Mouse (Mus musculus): ENCODE data around the gene Poglut1. TPM values are rescaled to one million over a fixed set of nuclear protein-coding genes. Genes with fewer than 3 reads are reported as not detected.

Poglut1 gene
- polyA plus RNA-seq, 1 experiment from 2014 or later, result 69.8 TPM

DNA sequence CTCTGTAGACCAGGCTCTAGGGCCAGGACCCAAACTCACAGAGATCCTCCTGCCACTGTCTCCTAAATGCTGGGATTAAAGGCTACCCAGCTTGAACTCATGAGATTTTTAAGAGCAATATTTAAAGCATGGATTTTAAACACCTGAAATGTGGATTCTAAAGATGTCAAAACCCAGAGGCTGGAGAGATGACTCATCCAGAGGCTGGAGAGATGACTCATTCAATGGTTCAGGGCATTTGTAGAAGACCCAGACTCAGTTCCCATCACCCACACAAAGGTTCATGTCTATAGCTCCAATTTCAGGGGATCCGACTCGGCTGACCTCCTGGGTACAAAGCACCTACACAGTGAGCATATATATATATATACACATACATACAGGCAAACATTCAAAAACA, 30.9 kb downstream of the Poglut1 start:
- DNase-seq (ENCODE audit: low spot score), result no peak
- Histone ChIP-seq H3K4me2 (replicated peaks; ENCODE audit: low read depth, low read length) (no peak overlapping the region), H3K36me3 (ENCODE audit: control insufficient read depth, insufficient read depth, low read length) (no peaks in the 10 kb centered on the region), H3K4me3 (ENCODE audit: low read depth, low read length) (no peak overlapping the region), H3K27me3 (ENCODE audit: control insufficient read depth, insufficient read depth, low read length) (no peaks in the 10 kb centered on the region), H3K27ac (ENCODE audit: low read depth, low read length) (no peak overlapping the region), H3K4me1 (replicated peaks; ENCODE audit: control insufficient read depth, insufficient read depth, low read length) (no peaks in the 10 kb centered on the region; the same call in 1 of the 2 replicates), H3K9ac (ENCODE audit: low read depth, low read length) (no peak overlapping the region), H3K9me3 (ENCODE audit: control insufficient read depth, low read length) (no peaks in the 10 kb centered on the region)
- WGBS, result 96% methylated on average over 2 of the region's 2 CpGs
- no peak for ATAC-seq (ENCODE audit: low FRiP score)

GRCm38 (mm10) chr16:38510846-38511245, 39.2 kb downstream of the Poglut1 start:
- H3K27me3 ChIP-seq (ENCODE audit: control insufficient read depth, insufficient read depth, low read length), result no peaks in the 10 kb centered on the region
- H3K4me1 ChIP-seq (replicated peaks; ENCODE audit: control insufficient read depth, insufficient read depth, low read length), result no peaks in the 10 kb centered on the region
- no peaks in the 10 kb centered on the region for H3K9me3 ChIP-seq (ENCODE audit: control insufficient read depth, low read length)
- H3K4me2 ChIP-seq (replicated peaks; ENCODE audit: low read depth, low read length), result no peak overlapping the region
- no peak overlapping the region for H3K9ac ChIP-seq (ENCODE audit: low read depth, low read length)
- H3K4me3 ChIP-seq (ENCODE audit: low read depth, low read length), result no peak overlapping the region
- peaks cover 5% of the 10 kb centered on the region for H3K36me3 ChIP-seq (ENCODE audit: control insufficient read depth, insufficient read depth, low read length)
- no peak overlapping the region for H3K27ac ChIP-seq (ENCODE audit: low read depth, low read length)
- 99% methylated on average over 2 of the region's 2 CpGs for WGBS
- ATAC-seq (ENCODE audit: low FRiP score), result no peak
- no peak for DNase-seq (ENCODE audit: low spot score)

- no peaks in the 10 kb centered on the region for H3K27me3 ChIP-seq (ENCODE audit: control insufficient read depth, insufficient read depth, low read length)
- H3K9ac ChIP-seq (ENCODE audit: low read depth, low read length), result no peak overlapping the region
- H3K9me3 ChIP-seq (ENCODE audit: control insufficient read depth, low read length), result no peaks in the 10 kb centered on the region
- no peaks in the 10 kb centered on the region for H3K4me1 ChIP-seq (replicated peaks; ENCODE audit: control insufficient read depth, insufficient read depth, low read length)
- no peak overlapping the region for H3K27ac ChIP-seq (ENCODE audit: low read depth, low read length)
- H3K36me3 ChIP-seq (ENCODE audit: control insufficient read depth, insufficient read depth, low read length), result peaks cover 10% of the 10 kb centered on the region
- WGBS, result 75% methylated on average over 4 of the region's 4 CpGs
- H3K4me2 ChIP-seq (replicated peaks; ENCODE audit: low read depth, low read length), result no peak overlapping the region
- H3K4me3 ChIP-seq (ENCODE audit: low read depth, low read length), result no peak overlapping the region
- peak; percentile 67; the same call in 1 of the 2 replicates for ATAC-seq (ENCODE audit: low FRiP score)
- peak; percentile 78 for DNase-seq (ENCODE audit: low spot score)
These were observed 43.9 kb downstream of the Poglut1 start for GRCm38 (mm10) chr16:38506041-38506634.

- ATAC-seq (ENCODE audit: low FRiP score), result no peak
- whole genome bisulfite sequencing, result 89% methylated on average over 4 of the region's 4 CpGs
- peaks cover 10% of the 10 kb centered on the region for H3K36me3 ChIP-seq (ENCODE audit: control insufficient read depth, insufficient read depth, low read length)
These were observed 46.5 kb downstream of the Poglut1 start for GRCm38 (mm10) chr16:38503528-38503927.

DNA sequence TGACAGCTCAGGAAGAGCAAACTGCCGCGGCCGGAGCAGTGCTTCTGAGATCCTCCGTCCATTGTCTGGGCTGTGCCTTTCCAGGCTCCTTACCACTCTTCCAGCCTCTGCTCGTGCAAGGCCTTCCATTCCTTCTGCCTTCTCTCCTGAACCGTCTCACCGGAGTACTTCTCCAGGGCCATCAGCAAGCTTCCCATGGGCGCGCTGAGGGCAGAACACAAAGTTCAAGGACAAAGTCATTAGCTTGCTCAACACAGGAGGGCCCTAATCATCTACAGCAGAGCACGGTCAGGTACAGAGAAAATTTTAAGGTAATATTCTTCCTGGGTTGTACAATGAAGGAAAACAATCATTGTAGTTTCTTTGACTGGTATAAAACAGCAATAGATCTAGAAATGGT, 47.6 kb downstream of the Poglut1 start:
- Histone ChIP-seq H3K4me2 (replicated peaks; ENCODE audit: low read depth, low read length) (no peak overlapping the region), H3K9ac (ENCODE audit: low read depth, low read length) (no peak overlapping the region), H3K9me3 (ENCODE audit: control insufficient read depth, low read length) (no peaks in the 10 kb centered on the region), H3K4me1 (replicated peaks; ENCODE audit: control insufficient read depth, insufficient read depth, low read length) (no peaks in the 10 kb centered on the region), H3K4me3 (ENCODE audit: low read depth, low read length) (no peak overlapping the region), H3K27me3 (ENCODE audit: control insufficient read depth, insufficient read depth, low read length) (no peaks in the 10 kb centered on the region), H3K36me3 (ENCODE audit: control insufficient read depth, insufficient read depth, low read length) (peaks cover 8% of the 10 kb centered on the region; the same call in 1 of the 2 replicates), H3K27ac (ENCODE audit: low read depth, low read length) (no peak overlapping the region)
- ATAC-seq (ENCODE audit: low FRiP score), result no peak
- no peak for DNase-seq (ENCODE audit: low spot score)
- WGBS, result 92% methylated on average over 10 of the region's 10 CpGs

More at GRCm38 (mm10) chr16:38503528-38503927, 46.5 kb downstream of the Poglut1 start:
- Histone ChIP-seq H3K27me3 (ENCODE audit: control insufficient read depth, insufficient read depth, low read length) (no peaks in the 10 kb centered on the region), H3K27ac (ENCODE audit: low read depth, low read length) (no peak overlapping the region), H3K4me1 (replicated peaks; ENCODE audit: control insufficient read depth, insufficient read depth, low read length) (no peaks in the 10 kb centered on the region), H3K9ac (ENCODE audit: low read depth, low read length) (no peak overlapping the region), H3K9me3 (ENCODE audit: control insufficient read depth, low read length) (no peaks in the 10 kb centered on the region), H3K4me3 (ENCODE audit: low read depth, low read length) (no peak overlapping the region), H3K4me2 (replicated peaks; ENCODE audit: low read depth, low read length) (no peak overlapping the region)
- no peak for DNase-seq (ENCODE audit: low spot score)

GRCm38 (mm10) chr16:38496604-38497140, 53.4 kb downstream of the Poglut1 start:
- Histone ChIP-seq H3K27ac (ENCODE audit: low read depth, low read length) (no peak overlapping the region), H3K27me3 (ENCODE audit: control insufficient read depth, insufficient read depth, low read length) (no peaks in the 10 kb centered on the region), H3K4me3 (ENCODE audit: low read depth, low read length) (no peak overlapping the region), H3K36me3 (ENCODE audit: control insufficient read depth, insufficient read depth, low read length) (no peaks in the 10 kb centered on the region), H3K4me2 (replicated peaks; ENCODE audit: low read depth, low read length) (no peak overlapping the region), H3K9me3 (ENCODE audit: control insufficient read depth, low read length) (no peaks in the 10 kb centered on the region), H3K4me1 (replicated peaks; ENCODE audit: control insufficient read depth, insufficient read depth, low read length) (no peaks in the 10 kb centered on the region), H3K9ac (ENCODE audit: low read depth, low read length) (no peak overlapping the region)
- WGBS, result 88% methylated on average over 7 of the region's 7 CpGs
- DNase-seq (ENCODE audit: low spot score) (no peak), ATAC-seq (ENCODE audit: low FRiP score) (no peak)

DNA sequence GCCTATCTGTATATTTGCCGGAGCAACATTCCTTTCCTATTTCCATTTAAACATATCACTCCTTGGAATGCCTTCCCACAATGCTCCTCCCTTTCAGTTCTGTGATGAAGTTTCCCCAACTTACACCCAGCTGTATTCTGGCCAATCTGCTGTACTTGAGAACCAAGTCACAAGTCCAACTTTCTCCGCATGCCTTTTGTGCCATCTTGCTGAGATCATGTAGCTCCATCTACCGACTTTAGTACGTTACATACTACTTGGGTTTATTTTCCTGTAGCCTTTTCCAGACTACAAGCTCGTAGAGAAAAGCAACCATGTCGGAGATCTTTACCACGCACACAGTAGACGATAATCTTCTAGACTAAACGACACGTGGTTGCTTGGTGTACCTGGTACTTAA, 56.2 kb downstream of the Poglut1 start:
- Histone ChIP-seq H3K4me1 (replicated peaks; ENCODE audit: control insufficient read depth, insufficient read depth, low read length) (no peaks in the 10 kb centered on the region), H3K9ac (ENCODE audit: low read depth, low read length) (no peak overlapping the region), H3K9me3 (ENCODE audit: control insufficient read depth, low read length) (no peaks in the 10 kb centered on the region), H3K36me3 (ENCODE audit: control insufficient read depth, insufficient read depth, low read length) (no peaks in the 10 kb centered on the region), H3K27me3 (ENCODE audit: control insufficient read depth, insufficient read depth, low read length) (no peaks in the 10 kb centered on the region), H3K4me3 (ENCODE audit: low read depth, low read length) (no peak overlapping the region), H3K27ac (ENCODE audit: low read depth, low read length) (no peak overlapping the region), H3K4me2 (replicated peaks; ENCODE audit: low read depth, low read length) (no peak overlapping the region)
- DNase-seq (ENCODE audit: low spot score) (no peak), ATAC-seq (ENCODE audit: low FRiP score) (no peak)
- 89% methylated on average over 10 of the region's 10 CpGs for WGBS

DNA sequence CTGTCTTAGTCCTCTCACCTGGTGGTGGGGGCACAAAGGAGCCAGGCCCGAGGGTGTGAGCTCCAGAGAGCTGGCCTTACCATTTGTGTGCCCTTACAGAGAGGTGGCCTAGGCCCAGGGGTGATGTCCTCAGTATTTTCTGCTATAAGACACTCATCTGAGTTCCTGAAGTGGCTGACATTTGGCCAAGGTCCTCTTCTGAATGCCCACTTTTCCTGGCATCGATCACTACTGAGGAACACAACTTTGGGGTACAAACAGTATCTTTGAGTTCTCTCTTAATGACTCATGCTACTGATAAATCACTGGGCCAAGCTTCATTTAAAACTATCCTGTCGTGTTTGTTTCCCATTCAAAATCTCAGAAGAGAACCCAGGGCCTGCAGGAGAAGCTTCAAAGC, 57.5 kb downstream of the Poglut1 start:
- H3K36me3 ChIP-seq (ENCODE audit: control insufficient read depth, insufficient read depth, low read length), result no peaks in the 10 kb centered on the region
- no peak overlapping the region for H3K27ac ChIP-seq (ENCODE audit: low read depth, low read length)
- no peaks in the 10 kb centered on the region for H3K9me3 ChIP-seq (ENCODE audit: control insufficient read depth, low read length)
- H3K4me3 ChIP-seq (ENCODE audit: low read depth, low read length), result no peak overlapping the region
- WGBS, result 88% methylated on average over 3 of the region's 3 CpGs
- ATAC-seq (ENCODE audit: low FRiP score), result no peak
- H3K27me3 ChIP-seq (ENCODE audit: control insufficient read depth, insufficient read depth, low read length), result no peaks in the 10 kb centered on the region
- no peak overlapping the region for H3K9ac ChIP-seq (ENCODE audit: low read depth, low read length)
- no peaks in the 10 kb centered on the region for H3K4me1 ChIP-seq (replicated peaks; ENCODE audit: control insufficient read depth, insufficient read depth, low read length)
- DNase-seq (ENCODE audit: low spot score), result no peak
- H3K4me2 ChIP-seq (replicated peaks; ENCODE audit: low read depth, low read length), result no peak overlapping the region
